Mouse (Mus musculus): ENCODE results near the gene Hoxb3.

Hoxb3 gene

DNA sequence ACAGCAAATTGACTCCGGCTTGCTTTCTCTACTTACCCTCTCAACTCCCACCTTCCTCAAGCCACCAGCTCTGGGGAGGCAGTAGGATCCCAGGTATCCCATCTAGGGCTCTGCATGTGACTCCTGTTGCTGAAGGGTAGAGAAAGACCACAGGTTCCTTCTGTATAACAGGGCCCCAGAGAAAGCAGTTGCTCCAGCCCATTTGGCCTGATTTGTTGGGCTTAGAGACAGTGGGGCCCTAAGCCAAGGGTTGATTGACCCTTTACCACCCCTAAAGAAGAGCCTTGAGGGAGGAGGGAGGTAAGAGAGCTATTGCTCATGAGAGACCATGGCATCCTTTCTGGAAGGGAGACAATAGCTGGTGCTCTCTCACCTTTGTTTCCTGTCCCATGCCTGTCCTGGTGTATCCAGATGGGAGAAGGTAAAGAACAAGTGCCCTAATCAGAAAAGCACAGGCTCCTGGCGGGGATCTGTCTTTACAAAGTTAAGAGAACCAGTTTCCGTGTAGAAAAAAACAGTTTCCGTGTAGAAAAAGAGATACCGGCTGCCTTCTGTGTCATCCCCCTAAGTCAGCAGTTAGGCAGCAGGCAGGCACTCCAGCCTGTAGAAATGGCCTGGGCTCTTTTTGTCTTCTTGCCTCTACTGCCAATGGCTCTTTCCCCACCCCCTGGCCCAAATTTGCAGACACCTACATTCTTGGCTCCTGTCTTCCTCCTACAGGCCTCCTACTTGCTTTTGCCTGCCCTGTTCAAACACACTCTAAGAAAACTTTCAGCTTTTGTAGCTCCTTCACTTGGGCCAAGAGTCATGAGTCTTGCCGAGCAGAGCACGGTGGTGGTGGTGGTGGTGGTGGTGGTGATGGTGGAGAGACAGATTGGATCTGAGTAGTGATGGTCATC lies 16.1 kb downstream of the Hoxb3 start:
- no peak for ATAC-seq (ENCODE audit: low TSS enrichment)

DNA sequence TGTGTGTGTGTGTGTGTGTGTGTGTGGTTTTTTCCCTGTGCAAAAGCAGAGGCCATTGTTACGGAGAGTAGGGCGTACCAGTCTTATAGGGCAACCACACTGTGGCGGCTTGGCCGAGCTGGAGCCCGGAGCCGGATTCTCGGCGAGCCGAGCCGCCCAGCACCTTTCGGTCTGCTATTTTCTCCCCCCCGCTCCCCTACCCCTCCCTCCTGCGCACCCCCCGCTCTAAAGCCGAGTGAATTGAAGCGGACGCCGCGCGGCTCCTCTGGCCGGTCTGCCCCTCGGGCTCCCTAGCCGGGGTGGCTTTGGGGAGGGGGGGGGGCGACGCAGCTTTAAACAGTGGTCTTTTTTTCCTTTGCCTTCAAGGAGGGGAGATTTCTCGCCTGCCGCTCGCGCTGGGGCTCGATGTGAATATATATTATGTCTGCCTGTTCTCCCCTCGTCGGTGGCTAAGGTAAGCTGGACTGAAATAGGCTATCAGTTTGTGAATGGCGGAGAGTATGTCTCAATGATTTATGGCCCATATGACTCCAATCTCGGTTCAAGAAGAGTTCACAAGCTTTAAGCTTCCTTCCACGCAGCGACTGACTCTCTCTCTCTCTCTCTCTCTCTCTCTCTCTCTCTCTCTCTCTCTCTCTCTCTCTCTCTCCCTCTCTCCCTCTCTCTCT lies 17.7 kb downstream of the Hoxb3 start:
- no peak for ATAC-seq (ENCODE audit: low TSS enrichment)

DNA sequence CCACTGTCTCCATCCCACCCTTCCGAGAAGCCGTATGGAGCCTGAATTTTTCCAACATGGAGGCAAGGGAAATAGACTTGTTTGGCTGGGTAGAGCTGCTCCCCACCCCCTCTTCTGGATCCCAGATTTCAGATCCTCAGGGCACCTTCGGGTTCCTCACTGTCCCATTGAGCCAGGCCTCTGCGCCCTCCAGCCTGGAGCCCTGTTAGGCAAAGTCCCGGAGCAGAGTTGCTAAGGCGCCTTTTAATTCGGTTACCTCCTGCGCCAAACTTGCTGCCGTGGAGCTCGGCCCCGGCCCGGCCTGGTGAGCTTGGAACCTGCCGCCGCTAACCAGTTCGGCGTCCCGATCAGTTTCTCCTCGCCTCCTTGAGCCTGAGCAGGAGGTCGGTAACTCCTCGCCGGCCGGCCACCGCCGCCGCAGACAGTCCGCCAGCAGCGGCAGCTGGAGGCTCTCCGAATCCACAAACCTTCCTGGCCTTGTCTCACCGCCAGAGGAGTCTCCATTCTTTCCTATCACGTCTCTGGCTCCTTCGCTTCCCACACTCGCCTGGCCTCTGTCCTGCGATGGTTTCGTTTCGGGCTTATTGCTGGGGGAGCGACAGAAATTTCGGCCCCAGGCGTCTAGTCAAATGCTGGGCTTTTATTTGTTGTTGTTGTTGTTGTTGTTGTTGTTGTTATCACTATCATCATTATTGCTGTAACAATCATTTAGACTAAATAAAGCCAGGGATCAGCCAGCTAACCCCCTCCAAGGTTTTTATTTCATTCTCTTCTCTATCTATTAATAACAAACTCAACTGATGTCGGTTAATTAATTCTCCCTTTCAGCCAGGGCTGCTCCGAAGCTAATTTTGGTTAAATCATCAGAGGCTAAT lies 18.8 kb downstream of the Hoxb3 start:
- no peak for ATAC-seq (ENCODE audit: low TSS enrichment)

DNA sequence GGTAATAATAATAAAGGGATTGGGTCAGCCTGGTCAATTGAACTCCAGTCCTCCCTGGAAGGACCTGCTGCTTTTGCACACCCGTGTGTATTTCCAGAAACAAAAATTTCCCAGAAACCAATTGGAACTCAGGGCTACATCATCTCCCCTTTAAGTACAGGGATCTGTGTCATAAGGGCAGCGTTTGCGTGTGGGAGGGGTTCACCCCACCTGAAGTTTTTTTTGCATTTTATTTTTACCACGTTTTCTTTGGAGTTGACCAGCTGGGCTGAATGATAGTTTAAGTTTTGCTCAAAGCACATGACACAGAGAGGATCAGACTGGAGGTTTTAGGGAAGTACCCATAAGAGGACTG lies 19.4 kb downstream of the Hoxb3 start:
- ATAC-seq (ENCODE audit: low TSS enrichment) = no peak

DNA sequence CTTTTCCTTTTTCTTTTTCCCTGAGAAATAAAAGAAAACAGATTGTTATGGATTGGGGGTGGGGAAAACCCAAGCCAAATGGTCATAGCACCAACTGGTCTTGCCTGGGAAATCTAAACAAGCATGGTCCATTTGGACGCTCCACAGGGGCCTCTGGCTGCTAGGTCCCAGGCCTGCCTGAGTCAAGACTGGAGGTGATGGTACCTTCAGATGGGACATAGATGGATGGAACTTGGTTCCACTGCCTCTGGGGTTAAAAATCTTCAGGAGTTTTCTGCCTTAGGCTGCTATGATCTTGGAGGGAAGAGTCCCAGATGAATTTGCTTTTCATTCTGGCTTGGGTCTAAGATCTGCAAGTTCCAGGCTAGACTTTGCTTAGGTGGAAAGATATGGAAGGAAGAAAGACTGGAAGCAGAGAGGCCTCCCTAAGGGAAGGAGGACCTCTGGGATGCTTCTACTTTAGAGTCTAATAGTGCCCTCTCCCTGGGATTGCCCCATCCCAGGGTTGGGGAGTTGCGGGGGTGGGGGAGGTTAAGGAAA lies 20.1 kb downstream of the Hoxb3 start:
- no peak for ATAC-seq (ENCODE audit: low TSS enrichment)

DNA sequence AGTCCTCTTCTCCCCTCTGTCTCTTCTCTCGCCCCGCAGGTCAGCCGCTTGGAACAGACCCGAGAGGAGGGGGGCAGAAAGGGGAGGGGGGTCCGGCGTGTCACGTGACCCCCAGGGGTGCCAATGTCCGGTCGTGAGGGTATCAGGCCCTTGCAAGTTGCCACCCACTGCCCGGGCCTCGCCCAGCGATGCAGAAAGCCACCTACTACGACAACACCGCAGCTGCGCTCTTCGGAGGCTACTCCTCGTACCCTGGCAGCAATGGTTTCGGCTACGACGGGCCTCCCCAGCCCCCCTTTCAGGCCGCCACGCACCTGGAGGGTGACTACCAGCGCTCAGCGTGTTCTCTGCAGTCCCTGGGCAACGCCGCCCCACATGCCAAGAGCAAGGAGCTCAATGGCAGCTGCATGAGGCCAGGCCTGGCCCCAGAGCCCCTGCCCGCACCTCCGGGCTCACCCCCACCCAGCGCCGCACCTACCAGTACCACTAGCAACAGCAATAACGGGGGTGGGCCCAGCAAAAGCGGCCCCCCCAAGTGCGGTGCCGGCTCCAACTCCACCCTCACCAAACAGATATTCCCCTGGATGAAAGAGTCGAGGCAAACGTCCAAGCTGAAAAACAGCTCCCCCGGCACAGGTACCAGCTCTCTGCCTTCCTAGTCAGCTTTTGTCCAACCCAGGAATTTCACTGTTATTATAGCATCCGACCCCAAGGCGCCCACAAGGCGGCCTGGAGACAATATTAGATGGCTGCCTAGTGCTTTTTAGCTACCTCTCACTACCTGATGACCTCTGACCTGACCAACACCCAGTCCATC lies 21.1 kb downstream of the Hoxb3 start:
- no peak for ATAC-seq (ENCODE audit: low TSS enrichment)

DNA sequence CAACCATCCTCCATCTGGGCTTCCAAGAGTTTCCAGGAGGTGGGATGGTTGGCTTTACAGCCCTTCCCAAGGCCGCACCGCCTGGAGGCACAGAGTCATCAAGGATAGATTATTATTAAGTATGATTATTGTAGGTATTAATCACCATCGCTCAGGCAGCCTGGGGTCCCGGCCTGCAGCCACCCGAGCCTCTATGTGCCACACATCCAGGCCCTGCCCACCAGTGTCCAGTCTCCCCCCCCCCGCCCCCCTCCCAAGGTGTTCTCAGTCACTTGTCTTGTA lies 21.7 kb downstream of the Hoxb3 start:
- ATAC-seq (ENCODE audit: low TSS enrichment) = no peak

DNA sequence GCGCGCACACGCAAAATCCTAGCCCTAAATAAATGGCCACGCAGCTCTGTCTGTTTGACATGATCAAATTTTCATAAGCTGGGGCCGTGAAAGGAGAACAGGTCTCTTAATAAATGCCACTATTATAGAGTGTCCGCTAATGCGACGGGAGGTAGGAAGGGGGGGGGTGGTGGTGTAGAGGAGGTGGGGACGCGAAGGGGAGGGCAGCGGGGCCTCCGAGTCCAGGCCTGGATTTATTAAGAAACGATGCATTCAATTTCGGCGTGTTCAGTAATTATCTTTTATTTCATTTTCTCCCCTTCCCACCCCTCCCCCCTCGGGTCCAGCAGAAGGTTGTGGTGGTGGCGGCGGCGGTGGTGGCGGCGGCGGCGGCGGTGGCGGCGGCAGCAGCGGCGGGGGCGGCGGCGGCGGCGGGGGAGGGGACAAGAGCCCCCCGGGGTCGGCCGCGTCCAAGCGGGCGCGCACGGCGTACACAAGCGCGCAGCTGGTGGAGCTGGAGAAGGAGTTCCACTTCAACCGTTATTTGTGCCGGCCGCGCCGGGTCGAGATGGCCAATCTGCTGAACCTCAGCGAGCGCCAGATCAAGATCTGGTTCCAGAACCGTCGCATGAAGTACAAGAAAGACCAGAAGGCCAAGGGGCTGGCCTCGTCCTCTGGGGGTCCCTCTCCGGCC lies 22.2 kb downstream of the Hoxb3 start:
- ATAC-seq (ENCODE audit: low TSS enrichment) = no peak

DNA sequence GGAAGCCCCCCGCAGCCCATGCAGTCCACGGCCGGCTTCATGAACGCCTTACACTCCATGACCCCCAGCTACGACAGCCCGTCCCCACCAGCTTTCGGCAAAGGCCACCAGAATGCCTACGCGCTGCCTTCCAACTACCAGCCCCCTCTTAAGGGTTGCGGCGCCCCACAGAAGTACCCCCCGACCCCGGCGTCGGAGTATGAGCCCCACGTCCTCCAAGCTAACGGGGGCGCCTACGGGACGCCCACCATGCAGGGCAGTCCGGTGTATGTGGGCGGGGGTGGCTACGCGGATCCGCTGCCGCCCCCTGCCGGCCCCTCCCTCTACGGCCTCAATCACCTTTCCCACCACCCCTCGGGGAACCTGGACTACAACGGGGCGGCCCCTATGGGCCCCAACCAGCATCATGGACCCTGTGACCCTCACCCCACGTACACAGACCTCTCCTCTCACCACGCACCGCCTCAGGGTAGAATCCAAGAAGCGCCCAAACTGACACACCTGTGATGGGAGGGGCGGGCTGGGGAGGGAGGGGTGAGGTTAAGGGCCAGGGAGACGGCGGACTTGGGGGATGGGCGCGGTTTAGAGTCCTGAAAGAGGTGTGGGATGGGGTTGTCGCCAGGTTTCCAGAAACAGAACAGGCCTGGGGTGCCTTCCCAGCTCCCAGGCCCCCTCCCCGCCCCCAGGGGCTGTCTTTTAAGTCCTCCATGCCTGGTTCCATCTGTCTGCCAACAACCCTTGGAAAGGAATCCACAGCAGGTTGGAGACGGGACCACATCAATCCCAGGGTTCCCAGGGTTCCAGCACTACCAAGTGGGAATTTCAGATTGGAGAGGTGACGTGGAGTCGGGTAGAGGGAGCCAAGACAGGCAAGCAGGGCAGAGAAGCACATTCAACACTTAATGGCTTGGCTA lies 23.0 kb downstream of the Hoxb3 start:
- ATAC-seq (ENCODE audit: low TSS enrichment) = no peak

DNA sequence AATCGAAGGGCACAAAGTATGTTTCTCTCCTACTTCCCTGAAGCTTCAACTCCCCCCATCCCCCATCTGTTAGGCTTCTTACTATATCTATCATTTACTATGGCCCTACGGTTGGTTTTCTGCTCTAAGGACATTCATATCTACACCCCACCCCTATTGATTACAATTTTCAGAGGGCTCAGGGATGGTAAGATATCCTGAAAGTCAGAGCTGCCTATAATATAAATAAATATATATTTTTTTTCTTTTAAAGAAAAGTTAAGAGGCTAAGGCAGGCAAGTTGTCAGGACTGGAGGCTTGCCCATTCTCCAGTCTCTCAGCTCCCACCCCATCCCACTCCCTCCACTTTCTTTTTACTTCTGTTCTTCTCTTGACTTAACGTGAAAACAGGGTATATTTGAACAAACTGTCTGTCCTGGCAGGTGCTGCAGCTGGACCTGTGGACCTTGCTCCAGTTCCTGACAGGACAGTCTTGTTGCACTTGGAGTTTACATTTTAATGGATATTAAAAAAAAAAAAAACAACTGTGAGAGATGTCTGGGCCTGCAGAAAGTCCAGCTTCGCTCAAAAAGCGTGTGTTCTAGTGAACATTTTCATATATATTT lies 23.9 kb downstream of the Hoxb3 start:
- no peak for ATAC-seq (ENCODE audit: low TSS enrichment)

DNA sequence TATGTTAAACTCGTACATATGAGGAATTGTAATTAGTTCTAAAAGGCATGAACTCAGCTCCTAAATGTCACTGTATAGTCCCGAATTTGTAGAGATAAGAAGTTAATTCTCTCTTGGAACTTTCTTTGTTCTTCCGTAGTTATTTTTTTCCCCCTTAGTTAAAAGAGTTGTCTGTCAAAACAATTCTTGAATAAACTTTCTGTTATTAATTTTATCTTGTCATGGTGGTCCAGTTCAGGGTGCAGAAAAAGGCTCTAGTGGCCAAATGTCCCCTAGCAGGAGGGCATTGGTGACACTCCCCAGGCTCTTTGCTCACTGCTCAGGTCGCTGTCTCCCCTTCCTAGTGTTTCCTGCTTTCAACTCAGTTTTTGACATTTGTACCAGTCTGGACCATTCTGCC lies 24.6 kb downstream of the Hoxb3 start:
- ATAC-seq (ENCODE audit: low TSS enrichment) = no peak

DNA sequence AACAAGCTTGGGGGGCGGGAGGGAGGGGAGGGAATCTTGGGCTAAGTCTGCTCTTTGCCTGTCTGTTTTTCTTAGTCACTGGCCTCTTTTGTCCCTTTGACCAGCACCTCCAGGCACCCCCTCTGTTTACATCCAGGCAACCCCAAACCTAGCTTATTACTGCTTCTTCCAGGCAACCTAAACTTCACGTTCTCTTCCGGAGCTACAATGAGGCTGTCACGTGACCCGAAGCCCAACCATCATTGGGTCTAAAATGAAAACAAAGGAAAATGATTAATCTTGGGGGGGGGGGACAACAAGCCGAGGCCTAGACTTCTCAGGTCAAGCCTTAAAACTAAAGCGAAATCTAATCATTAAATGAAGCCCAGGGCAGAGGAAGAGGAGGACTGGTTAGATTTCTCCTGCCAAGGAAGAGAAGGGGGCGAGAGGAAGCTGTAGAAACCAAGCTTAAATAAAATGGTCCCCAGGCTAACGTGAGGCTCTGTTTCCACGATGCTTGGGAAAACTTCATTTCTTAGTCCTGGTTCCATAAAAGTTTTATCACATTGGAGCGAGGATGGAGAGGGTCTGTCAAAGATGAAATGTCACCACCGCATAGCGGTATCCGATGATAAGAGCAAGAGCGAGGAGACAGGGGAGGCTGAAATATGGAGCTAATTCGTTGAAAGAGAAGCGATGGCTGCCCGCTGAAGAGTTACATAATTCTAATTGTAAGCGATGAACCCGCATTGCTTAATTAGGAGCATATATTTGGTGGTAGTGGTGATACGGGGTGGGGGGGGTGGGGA lies 25.2 kb downstream of the Hoxb3 start:
- ATAC-seq (ENCODE audit: low TSS enrichment) = no peak

DNA sequence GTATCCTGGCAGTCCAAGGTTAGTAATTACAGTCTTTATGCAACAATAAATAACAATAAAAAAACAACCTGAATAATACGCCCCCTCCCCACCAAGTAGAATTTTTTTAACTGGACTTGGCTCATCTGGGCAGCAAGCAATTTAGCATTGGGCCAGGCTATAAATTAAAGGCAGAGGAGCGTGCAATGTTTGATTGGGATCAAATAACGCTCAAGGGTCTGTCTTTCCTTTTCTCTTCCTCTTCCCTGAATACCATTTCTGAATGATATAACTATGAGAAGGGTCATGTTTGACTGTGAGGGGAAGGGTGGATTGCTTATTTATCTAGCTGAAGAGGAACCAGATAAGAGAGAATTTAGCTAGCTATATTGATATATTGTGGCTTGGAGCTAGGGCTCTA lies 25.9 kb downstream of the Hoxb3 start:
- ATAC-seq (ENCODE audit: low TSS enrichment) = no peak

DNA sequence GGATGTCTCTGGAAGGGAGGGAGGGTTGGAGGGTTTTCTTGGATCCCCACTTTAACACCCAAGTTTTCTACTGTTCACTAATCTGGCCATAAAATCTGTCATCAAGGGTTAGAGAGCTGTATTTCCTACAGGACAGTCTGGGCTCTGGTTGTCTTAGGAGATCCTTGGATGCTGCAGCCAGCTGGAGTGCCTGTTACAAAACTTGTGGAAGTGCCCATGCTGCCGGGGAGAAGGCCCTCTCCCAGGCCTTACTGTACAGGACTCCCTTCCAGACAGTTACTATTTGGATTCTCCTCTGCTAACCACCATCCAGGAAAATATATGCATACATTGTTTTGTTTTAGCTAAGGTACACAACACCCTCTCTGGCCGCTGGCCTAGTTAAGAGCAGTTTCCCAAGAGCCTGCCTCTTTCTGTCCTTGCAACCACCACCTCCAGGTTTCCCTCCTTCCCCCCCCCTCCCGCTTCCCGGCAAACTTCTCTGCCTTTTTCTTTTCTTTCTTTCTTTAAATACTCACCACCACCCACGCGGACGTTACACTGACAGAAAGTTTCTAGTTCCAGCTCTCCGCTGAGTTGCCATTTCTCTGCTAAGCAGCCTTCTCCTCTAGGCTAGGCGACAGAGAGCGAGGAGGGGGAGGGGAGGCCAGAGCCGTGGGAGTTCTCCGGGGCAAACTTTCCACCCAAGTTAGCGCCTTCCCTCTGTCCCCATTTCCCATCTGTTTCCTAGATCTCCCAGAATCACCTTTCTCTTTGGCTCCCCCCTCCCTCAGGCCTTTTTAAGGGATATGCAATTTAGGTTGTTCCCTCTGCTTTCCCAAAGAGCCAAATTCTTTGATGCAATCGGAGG lies 26.6 kb downstream of the Hoxb3 start:
- no peak for ATAC-seq (ENCODE audit: low TSS enrichment)

DNA sequence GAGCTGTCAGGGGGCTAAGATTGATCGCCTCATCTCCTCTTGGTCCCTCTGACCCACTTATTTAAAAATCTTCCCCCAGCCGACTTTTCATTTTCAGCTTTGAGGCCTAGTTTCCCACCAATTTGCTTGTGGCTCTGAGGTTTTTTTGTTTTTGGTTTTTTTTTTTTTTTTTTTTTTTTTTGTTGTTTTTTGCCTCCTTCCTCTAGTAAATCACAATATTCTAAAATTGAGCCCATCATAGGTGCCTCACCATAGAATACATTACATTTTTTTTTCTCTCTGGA lies 27.2 kb downstream of the Hoxb3 start, which contains the start of gene Hoxb2:
TSS of gene Hoxb2 (plus strand) at position 185 of the 284 bp plus-strand sequence.
- ATAC-seq (ENCODE audit: low TSS enrichment) = no peak

DNA sequence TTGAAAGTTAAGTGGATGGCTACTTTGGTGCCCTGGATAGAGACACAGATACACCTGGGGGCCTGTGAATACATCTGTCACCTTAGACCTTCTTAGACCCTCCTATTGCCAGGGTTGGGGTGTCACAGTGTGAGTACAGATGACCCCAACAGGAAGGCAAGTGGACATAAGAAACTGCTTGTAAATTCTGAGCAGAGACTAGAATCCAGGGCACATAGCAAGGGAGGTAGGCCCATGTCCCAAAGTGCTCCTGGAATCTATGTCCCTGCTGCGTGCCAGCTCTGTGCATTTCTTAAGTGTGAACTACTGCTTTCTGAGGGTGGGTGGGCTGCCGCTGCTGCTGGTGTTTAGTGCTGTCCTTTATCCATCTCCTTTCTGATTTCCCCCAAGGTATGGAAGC lies 27.7 kb downstream of the Hoxb3 start:
- ATAC-seq (ENCODE audit: low TSS enrichment) = no peak

DNA sequence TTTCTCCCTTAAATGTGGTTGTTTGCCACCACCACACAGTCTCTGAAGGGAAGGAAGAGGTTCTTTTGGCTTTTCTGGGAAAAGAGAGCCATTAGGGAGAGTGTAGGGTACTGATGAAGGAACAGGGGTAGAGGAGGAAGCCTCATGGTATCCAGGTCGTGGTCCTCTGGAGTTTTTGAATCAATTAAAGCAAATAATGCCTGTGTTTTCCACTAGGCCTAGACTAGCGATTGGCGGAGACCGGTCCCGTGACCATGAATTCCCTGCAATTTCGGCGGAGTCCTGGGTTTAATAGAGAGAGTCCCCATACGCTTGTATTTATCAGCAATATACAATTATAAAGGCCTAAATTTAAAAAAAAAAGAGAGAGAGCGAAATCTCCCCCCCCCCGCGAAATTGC lies 28.2 kb downstream of the Hoxb3 start:
- ATAC-seq (ENCODE audit: low TSS enrichment) = no peak

DNA sequence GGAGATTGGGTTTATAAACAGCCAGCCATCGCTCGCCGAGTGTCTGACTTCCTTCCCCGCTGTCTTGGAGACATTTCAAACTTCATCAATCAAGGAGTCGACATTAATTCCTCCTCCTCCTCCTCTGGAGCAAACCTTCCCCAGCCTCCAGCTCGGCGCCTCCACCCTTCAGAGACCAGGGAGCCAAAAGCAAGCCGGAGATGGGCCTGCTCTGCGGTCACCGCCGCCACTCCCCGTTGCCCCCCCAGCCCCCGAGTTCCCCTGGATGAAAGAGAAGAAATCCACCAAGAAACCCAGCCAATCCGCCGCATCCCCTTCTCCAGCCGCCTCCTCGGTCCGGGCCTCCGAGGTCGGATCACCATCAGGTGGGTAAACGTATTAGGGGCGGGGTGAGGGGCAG lies 28.7 kb downstream of the Hoxb3 start:
- ATAC-seq (ENCODE audit: low TSS enrichment) = no peak
